Mouse (Mus musculus): ENCODE measurements around the gene Spata22. TPM values are rescaled to one million over a fixed set of nuclear protein-coding genes. Genes with fewer than 3 reads are reported as not detected.

The Spata22 gene
- not detected in 2 replicates for polyA plus RNA-seq (2012)

GRCm38 (mm10) chr11:73329442-73329841 lies at the start of gene Spata22, which contains the start of the genes Aspa and Gm49340:
TSS of gene Spata22 (plus strand) at chr11:73329741.
TSS of gene Aspa (minus strand) at chr11:73329596.
TSS of gene Gm49340 (plus strand) at chr11:73329741.

GRCm38 (mm10) chr11:73350483-73350882 lies 20.9 kb downstream of the Spata22 start, which contains the start of gene Olfr20:
TSS of gene Olfr20 (plus strand) at chr11:73350783.

GRCm38 (mm10) chr11:73370946-73371345 lies 41.4 kb downstream of the Spata22 start, which contains the start of gene Olfr376:
TSS of gene Olfr376 (plus strand) at chr11:73371246.

Other genes starting within 250 kb of the Spata22 start
- gene Itgae, start 239.2 kb upstream of the Spata22 start, polyA plus RNA-seq (2012) = 0.05 and 0.09 TPM in 2 replicates
- 6.9 and 12.1 TPM in 2 replicates for gene Haspin, start 191.4 kb upstream of the Spata22 start, polyA plus RNA-seq (2012)
- not detected in 2 replicates for gene P2rx5, start 169.3 kb upstream of the Spata22 start, polyA plus RNA-seq (2012)
- 156 and 168 TPM in 2 replicates for gene Emc6, start 152.7 kb upstream of the Spata22 start, polyA plus RNA-seq (2012)
- gene Tax1bp3, start 152.7 kb upstream of the Spata22 start, polyA plus RNA-seq (2012) = 6.4 and 8.2 TPM in 2 replicates
- 5.6 and 6.5 TPM in 2 replicates for gene Ctns, start 130.7 kb upstream of the Spata22 start, polyA plus RNA-seq (2012)
- 1.2 and 1.3 TPM in 2 replicates for gene Shpk, start 130.3 kb upstream of the Spata22 start, polyA plus RNA-seq (2012)
- gene Trpv1, start 95.4 kb upstream of the Spata22 start, polyA plus RNA-seq (2012) = not detected in 2 replicates
- gene Trpv3, start 62.4 kb upstream of the Spata22 start, polyA plus RNA-seq (2012) = not detected in 2 replicates
- gene Aspa, start 145 bp upstream of the Spata22 start, polyA plus RNA-seq (2012) = 0.01 TPM in 1 of 2 replicates, not detected in the other
- gene Gm49340, start within 50 bp of the Spata22 start, polyA plus RNA-seq (2012) = not detected in 2 replicates
- not detected in 2 replicates for gene Olfr20, start 21.0 kb downstream of the Spata22 start, polyA plus RNA-seq (2012)
- not detected in 2 replicates for gene Olfr376, start 41.5 kb downstream of the Spata22 start, polyA plus RNA-seq (2012)
- gene Olfr1, start 69.9 kb downstream of the Spata22 start, polyA plus RNA-seq (2012) = 0.01 TPM in 1 of 2 replicates, not detected in the other
- gene Olfr378, start 98.7 kb downstream of the Spata22 start, polyA plus RNA-seq (2012) = not detected in 2 replicates
- gene Olfr380, start 127.8 kb downstream of the Spata22 start, polyA plus RNA-seq (2012) = not detected in 2 replicates
- not detected in 2 replicates for gene Olfr381, start 161.9 kb downstream of the Spata22 start, polyA plus RNA-seq (2012)
- gene Olfr382, start 187.5 kb downstream of the Spata22 start, polyA plus RNA-seq (2012) = not detected in 2 replicates